Mouse (Mus musculus): ENCODE measurements around the gene Gm12355. TPM values are rescaled to one million over a fixed set of nuclear protein-coding genes. Genes with fewer than 3 reads are reported as not detected.

The Gm12355 gene
- total RNA-seq (2023) = 10 to 100 TPM; 17.5 to 24.9 TPM

DNA sequence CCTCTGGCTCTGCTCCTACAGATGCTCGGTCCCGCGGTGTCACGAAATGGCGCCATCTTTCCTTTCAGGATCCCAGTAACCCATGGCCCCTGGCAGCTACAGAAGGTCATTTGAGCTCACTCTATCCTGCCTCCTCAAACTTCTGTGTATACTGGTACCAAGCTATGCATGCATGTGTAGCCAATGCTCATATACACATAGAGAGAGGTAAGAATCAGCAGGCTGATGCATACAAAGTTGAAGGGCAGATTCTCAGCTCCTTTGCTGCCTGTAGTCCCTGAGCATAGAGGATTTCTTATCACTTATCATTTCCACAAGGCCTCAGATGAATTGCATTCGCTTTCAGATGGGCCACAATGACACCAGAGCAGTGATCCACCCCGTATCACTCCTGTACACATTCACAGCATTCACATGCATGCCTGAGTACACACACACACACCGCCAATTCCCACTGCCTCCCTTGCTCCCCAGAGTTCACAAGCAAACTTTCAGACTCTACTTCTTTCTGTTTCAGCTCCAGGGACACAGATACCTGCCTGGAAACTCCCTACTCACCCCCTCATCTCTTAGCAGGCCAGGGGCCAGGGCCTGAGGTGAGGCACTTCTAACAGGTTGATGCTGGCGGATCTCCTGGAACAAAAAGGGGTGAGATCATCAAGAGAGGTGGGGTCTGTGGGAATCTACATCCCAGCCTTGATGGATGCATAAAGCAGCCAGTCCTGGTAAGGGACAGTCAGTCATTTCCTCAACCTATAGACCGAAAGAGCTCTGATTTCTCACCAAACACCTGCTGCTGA, at the start of gene Gm12355, which contains the start of gene Gsdma3:
Gene Gm12355, minus strand, starts transcription at position 51 of the 800 bp plus-strand sequence.
Gene Gsdma3, plus strand, starts transcription at position 750 of the 800 bp plus-strand sequence.

DNA sequence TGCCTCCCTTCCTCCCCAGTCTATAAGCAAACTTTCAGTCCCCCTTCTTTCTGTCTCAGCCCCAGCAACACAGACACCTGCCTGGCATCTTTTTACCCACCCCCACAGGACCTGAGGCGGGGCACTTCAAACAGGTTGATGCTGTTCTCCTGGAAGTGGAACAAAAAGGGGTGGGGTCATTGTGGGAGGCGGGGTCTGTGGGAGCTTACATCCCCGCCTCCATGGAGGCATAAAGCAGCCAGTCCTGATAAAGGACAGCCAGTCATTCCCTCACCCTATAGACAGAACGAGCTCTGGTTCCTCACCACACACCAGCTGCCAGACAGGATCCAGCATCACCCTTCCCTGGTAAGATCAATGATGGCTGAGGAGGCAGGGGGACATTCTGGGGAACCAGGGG, 38.6 kb upstream of the Gm12355 start, which contains the start of gene Gsdma:
Gene Gsdma, plus strand, starts transcription at position 261 of the 400 bp plus-strand sequence.

GRCm38 (mm10) chr11:98646459-98646858, 21.0 kb upstream of the Gm12355 start, which contains the start of gene Gsdma2:
Gene Gsdma2 (plus strand): TSS chr11:98646759.

DNA sequence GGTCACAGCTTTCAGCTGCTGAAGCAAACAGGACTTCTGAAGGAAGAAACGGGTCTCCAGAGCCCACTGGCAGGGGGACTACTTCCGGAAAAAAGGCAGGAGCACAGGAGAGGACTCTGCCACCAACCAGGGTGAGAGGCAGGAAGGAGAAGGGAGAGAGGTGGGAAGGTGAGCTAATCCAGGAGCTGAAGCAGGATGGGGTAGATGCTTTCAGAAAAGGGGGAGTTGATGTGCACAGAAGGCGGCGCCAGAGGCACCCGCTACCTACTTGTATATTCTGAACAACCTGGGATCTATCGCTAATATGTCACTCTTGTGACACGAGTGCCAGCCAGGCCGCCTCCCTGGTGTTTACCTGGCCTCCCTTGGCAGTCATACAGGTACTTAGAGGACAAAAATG, 27.5 kb downstream of the Gm12355 start, which contains the start of gene Lrrc3c:
Gene Lrrc3c, plus strand, starts transcription at position 301 of the 400 bp plus-strand sequence.

DNA sequence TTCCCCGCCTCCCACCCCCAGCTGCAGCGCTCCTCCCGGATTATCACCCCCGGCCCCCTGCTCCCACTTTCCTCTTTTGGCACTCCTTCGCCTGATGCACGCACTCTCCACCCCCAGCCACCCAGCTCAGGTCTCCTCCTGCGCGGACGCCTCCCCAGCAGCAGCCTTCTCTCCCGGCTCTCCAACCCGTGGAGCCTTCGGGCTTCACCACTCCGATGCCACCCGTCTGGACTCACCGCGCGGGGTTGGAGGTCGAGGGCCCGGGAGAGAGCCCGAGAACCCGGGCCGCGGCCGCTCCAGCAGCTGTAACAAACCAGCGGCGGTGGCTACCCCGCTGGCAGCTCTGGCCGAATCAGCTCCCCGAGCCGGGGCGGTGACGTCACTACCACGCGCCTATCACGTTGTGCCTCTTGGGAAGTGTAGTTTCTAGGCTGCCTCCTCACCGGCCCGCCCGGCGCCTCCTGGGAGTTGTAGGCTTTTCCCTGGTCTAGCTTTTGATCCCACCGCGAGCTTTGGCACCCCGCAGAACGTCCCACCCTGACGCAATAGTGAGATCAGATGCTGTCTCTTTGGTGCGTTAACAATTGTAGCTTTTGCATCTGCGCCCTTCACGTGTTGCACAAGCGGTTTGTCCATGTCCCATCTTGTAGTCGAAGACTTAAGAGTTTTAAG, 38.4 kb downstream of the Gm12355 start, which contains the start of gene Ormdl3:
Gene Ormdl3, minus strand, starts transcription at position 477 of the 672 bp plus-strand sequence.

Other genes starting within 250 kb of the Gm12355 start
- not detected for gene Tcap, start 241.8 kb downstream of the Gm12355 start, total RNA-seq (2023)
- gene Pnmt, start 239.2 kb downstream of the Gm12355 start, total RNA-seq (2023) = not detected
- 10 to 100 TPM; 11.1 to 14.0 TPM for gene Pgap3, start 225.2 kb downstream of the Gm12355 start, total RNA-seq (2023)
- gene Erbb2, start 213.2 kb downstream of the Gm12355 start, total RNA-seq (2023) = under 1 TPM in 1 of 2 experiments, not detected in 1; 0.12 TPM
- 10 to 100 TPM; 64.5 to 69.5 TPM for gene Mien1, start 186.7 kb downstream of the Gm12355 start, total RNA-seq (2023)
- gene Grb7, start 179.3 kb downstream of the Gm12355 start, total RNA-seq (2023) = 1 to 10 TPM in 1 of 2 experiments, not detected in 1; 2.0 TPM
- gene Ikzf3, start 79.6 kb downstream of the Gm12355 start, total RNA-seq (2023) = 100 to 1,000 TPM; 157 to 169 TPM
- 1 to 10 TPM; 4.9 to 6.8 TPM for gene Zpbp2, start 74.6 kb downstream of the Gm12355 start, total RNA-seq (2023)
- gene Ormdl3, start 38.3 kb downstream of the Gm12355 start, total RNA-seq (2023) = 10 to 100 TPM; 21.3 to 25.5 TPM
- not detected for gene Lrrc3c, start 27.4 kb downstream of the Gm12355 start, total RNA-seq (2023)
- gene Gsdma3, start 699 bp upstream of the Gm12355 start, total RNA-seq (2023) = 1 to 10 TPM in 1 of 2 experiments, under 1 TPM in 1; 0.89 to 1.3 TPM
- gene Gsdma2, start 21.1 kb upstream of the Gm12355 start, total RNA-seq (2023) = not detected
- not detected for gene Gsdma, start 38.7 kb upstream of the Gm12355 start, total RNA-seq (2023)
- gene Psmd3, start 56.9 kb upstream of the Gm12355 start, total RNA-seq (2023) = 10 to 100 TPM; 83.3 to 84.0 TPM
- gene Csf3, start 75.6 kb upstream of the Gm12355 start, total RNA-seq (2023) = not detected
- gene Med24, start 103.8 kb upstream of the Gm12355 start, total RNA-seq (2023) = 10 to 100 TPM; 69.9 to 75.5 TPM
- 10 to 100 TPM; 47.6 to 49.8 TPM for gene Thra, start 115.0 kb upstream of the Gm12355 start, total RNA-seq (2023)
- 1 to 10 TPM; 7.2 to 7.6 TPM for gene Nr1d1, start 149.7 kb upstream of the Gm12355 start, total RNA-seq (2023)
- gene Msl1, start 169.9 kb upstream of the Gm12355 start, total RNA-seq (2023) = 100 to 1,000 TPM; 133 to 134 TPM
- gene Casc3, start 179.2 kb upstream of the Gm12355 start, total RNA-seq (2023) = 100 to 1,000 TPM; 111 to 125 TPM
- under 1 TPM; 0.15 to 0.33 TPM for gene Rapgefl1, start 211.1 kb upstream of the Gm12355 start, total RNA-seq (2023)
- gene Wipf2, start 238.0 kb upstream of the Gm12355 start, total RNA-seq (2023) = 10 to 100 TPM; 51.8 to 52.8 TPM

Data from T-cell, adult 66 days (primary cell).